Mouse (Mus musculus): ENCODE measurements around the gene Tshb.

DNA sequence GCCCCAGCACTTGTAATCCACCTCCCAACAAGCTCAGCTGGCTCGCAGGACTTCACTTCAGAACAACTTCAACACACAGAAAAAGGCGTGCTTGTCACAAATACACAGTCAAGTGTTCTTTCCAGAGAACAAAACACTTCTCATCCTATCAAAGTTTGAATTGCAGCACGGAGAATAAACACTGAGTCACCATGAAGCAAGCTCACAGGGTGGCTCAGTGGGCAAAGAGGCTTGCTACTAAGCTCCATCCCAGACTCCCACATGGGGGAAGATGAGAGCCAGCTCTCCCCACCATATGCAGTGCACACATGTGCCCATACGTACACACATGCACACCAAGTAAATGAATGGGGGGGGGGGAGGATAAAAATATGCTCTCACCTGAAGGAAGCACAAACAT, 39.3 kb downstream of the Tshb start:
- TF ChIP-seq POLR2A (IDR thresholded peaks at IDR 0.05; ENCODE audit: borderline replicate concordance, control insufficient read depth, low read depth, low read length) = no peak
- no peak for TF ChIP-seq CTCF (IDR thresholded peaks at IDR 0.05; ENCODE audit: control insufficient read depth, insufficient read depth, low read length)
